Mouse (Mus musculus) lung, embryonic 16.5 days (tissue): ENCODE measurements around the gene Dab2ip. TPM values are rescaled to one million over a fixed set of nuclear protein-coding genes. Genes with fewer than 3 reads are reported as not detected.

Experiments
- ATAC-seq: fragments of 200-750 bp; cut with Nextera tagmentation; 2 replicates; pipeline ENCODE4 v1.8.0; 2017; ENCODE audit warnings: low read depth, mild to moderate bottlenecking, moderate library complexity
- H3K27ac ChIP-seq: fragments of 300-500 bp; sonication (generic); 2 replicates; pipeline ENCODE4 v1.5.1; 2014; ENCODE audit warnings: mild to moderate bottlenecking, control low read depth, low read length
- H3K27me3 ChIP-seq: fragments of 300-500 bp; sonication (generic); 2 replicates; pipeline ENCODE4 v1.6.1; 2014; ENCODE audit warnings: low read depth, low read length, mixed read lengths; ENCODE audit not compliant: control insufficient read depth, insufficient read depth
- H3K36me3 ChIP-seq: fragments of 300-500 bp; sonication (generic); 2 replicates; pipeline ENCODE4 v1.6.1; 2014; ENCODE audit warnings: low read length; ENCODE audit not compliant: control insufficient read depth, insufficient read depth
- H3K4me1 ChIP-seq: fragments of 300-500 bp; sonication (generic); replicated peaks from 2 replicates; pipeline ENCODE4 v1.6.1; 2014; ENCODE audit warnings: low read length, mixed read lengths; ENCODE audit not compliant: control insufficient read depth, insufficient read depth
- H3K4me2 ChIP-seq: fragments of 300-500 bp; sonication (generic); 2 replicates; pipeline ENCODE4 v1.6.1; 2014; ENCODE audit warnings: low read depth, low read length, control low read depth
- H3K4me3 ChIP-seq: fragments of 300-500 bp; sonication (generic); 2 replicates; pipeline ENCODE4 v1.5.1; 2014; ENCODE audit warnings: mild to moderate bottlenecking, low read length, control low read depth
- H3K9ac ChIP-seq: fragments of 300-500 bp; sonication (generic); 2 replicates; pipeline ENCODE4 v1.6.1; 2014; ENCODE audit warnings: low read length, control low read depth
- H3K9me3 ChIP-seq: fragments of 300-500 bp; sonication (generic); 2 replicates; pipeline ENCODE4 v1.6.1; 2016; ENCODE audit warnings: low read length; ENCODE audit not compliant: control insufficient read depth
- WGBS: fragments of 180-500 bp; shearing (Covaris S2); extraction: QIAGEN DNeasy Blood & Tissue Kit; methylation state at CpG from one replicate; pipeline ENCODE4 v1.1.7; 2014; 5-methylcytosine and 5-hydroxymethylcytosine counted together
- polyA plus RNA-seq: library from polyadenylated mRNA; unstranded; fragments of >200 nt; fragmentation: Nextera tagmentation; extraction: Ambion mirVana; gene quantifications from 2 replicates; pipeline ENCODE4 v1.2.1, GENCODE M21; 2015

The Dab2ip gene
- polyA plus RNA-seq, 1 experiment from 2014 or later: 34.2 TPM

- no peak overlapping the region for H3K4me3 ChIP-seq
- 2% methylated on average over 6 of the region's 6 CpGs for WGBS
- H3K27me3 ChIP-seq: no peaks in the 10 kb centered on the region
- H3K4me1 ChIP-seq: peaks cover 84% of the 10 kb centered on the region
- H3K27ac ChIP-seq: peak overlapping the region; percentile 85
- no peak overlapping the region for H3K9ac ChIP-seq
- no peak overlapping the region; the same call in 1 of the 2 replicates for H3K4me2 ChIP-seq
- no peaks in the 10 kb centered on the region for H3K9me3 ChIP-seq
- H3K36me3 ChIP-seq: no peaks in the 10 kb centered on the region
- peak; percentile 63 for ATAC-seq
These were observed 122.8 kb downstream of the Dab2ip start for GRCm38 (mm10) chr2:35680833-35681232.

GRCm38 (mm10) chr2:35684005-35684404 is 125.9 kb downstream of the Dab2ip start:
- Histone ChIP-seq H3K27me3 (no peaks in the 10 kb centered on the region), H3K9me3 (no peaks in the 10 kb centered on the region), H3K4me3 (no peak overlapping the region), H3K9ac (no peak overlapping the region), H3K27ac (peak overlapping the region; percentile 2; the same call in 1 of the 2 replicates), H3K4me2 (no peak overlapping the region), H3K4me1 (peaks cover 76% of the 10 kb centered on the region), H3K36me3 (no peaks in the 10 kb centered on the region)
- ATAC-seq: peak; percentile 37
- 14% methylated on average over 3 of the region's 3 CpGs for WGBS

GRCm38 (mm10) chr2:35684735-35685312 is 126.8 kb downstream of the Dab2ip start:
- Histone ChIP-seq H3K27ac (no peak overlapping the region), H3K27me3 (no peaks in the 10 kb centered on the region), H3K4me1 (peaks cover 76% of the 10 kb centered on the region), H3K4me3 (no peak overlapping the region), H3K9ac (no peak overlapping the region), H3K9me3 (no peaks in the 10 kb centered on the region), H3K4me2 (no peak overlapping the region), H3K36me3 (no peaks in the 10 kb centered on the region)
- ATAC-seq: no peak
- 61% methylated on average over 9 of the region's 9 CpGs for WGBS

GRCm38 (mm10) chr2:35686104-35686503 is 128.0 kb downstream of the Dab2ip start:
- H3K9ac ChIP-seq: no peak overlapping the region
- no peaks in the 10 kb centered on the region for H3K9me3 ChIP-seq
- peaks cover 76% of the 10 kb centered on the region for H3K4me1 ChIP-seq
- no peak overlapping the region for H3K4me2 ChIP-seq
- no peaks in the 10 kb centered on the region for H3K36me3 ChIP-seq
- no peaks in the 10 kb centered on the region for H3K27me3 ChIP-seq
- WGBS: 68% methylated on average over 7 of the region's 7 CpGs
- no peak overlapping the region for H3K27ac ChIP-seq
- H3K4me3 ChIP-seq: no peak overlapping the region
- no peak for ATAC-seq

- WGBS: 67% methylated on average over 5 of the region's 5 CpGs
- no peak overlapping the region for H3K9ac ChIP-seq
- H3K4me1 ChIP-seq: peaks cover 77% of the 10 kb centered on the region
- H3K9me3 ChIP-seq: no peaks in the 10 kb centered on the region
- no peaks in the 10 kb centered on the region for H3K36me3 ChIP-seq
- H3K4me2 ChIP-seq: no peak overlapping the region
- H3K27ac ChIP-seq: no peak overlapping the region
- ATAC-seq: no peak
- no peak overlapping the region for H3K4me3 ChIP-seq
- H3K27me3 ChIP-seq: no peaks in the 10 kb centered on the region
These were observed 129.5 kb downstream of the Dab2ip start for GRCm38 (mm10) chr2:35687557-35688070.

GRCm38 (mm10) chr2:35688121-35688520 is 130.1 kb downstream of the Dab2ip start:
- no peaks in the 10 kb centered on the region for H3K27me3 ChIP-seq
- peaks cover 79% of the 10 kb centered on the region for H3K4me1 ChIP-seq
- H3K9ac ChIP-seq: no peak overlapping the region
- H3K27ac ChIP-seq: no peak overlapping the region
- 54% methylated on average over 4 of the region's 4 CpGs for WGBS
- no peaks in the 10 kb centered on the region for H3K9me3 ChIP-seq
- H3K4me3 ChIP-seq: no peak overlapping the region
- no peaks in the 10 kb centered on the region for H3K36me3 ChIP-seq
- no peak for ATAC-seq
- H3K4me2 ChIP-seq: no peak overlapping the region

- Histone ChIP-seq H3K9ac (no peak overlapping the region), H3K9me3 (no peaks in the 10 kb centered on the region), H3K4me1 (peaks cover 79% of the 10 kb centered on the region), H3K27me3 (no peaks in the 10 kb centered on the region), H3K27ac (no peak overlapping the region), H3K4me2 (no peak overlapping the region), H3K36me3 (no peaks in the 10 kb centered on the region), H3K4me3 (no peak overlapping the region)
- 76% methylated on average over 5 of the region's 5 CpGs for WGBS
- no peak for ATAC-seq
These were observed 130.5 kb downstream of the Dab2ip start for GRCm38 (mm10) chr2:35688581-35688980.

GRCm38 (mm10) chr2:35689881-35690280 is 131.8 kb downstream of the Dab2ip start:
- Histone ChIP-seq H3K36me3 (no peaks in the 10 kb centered on the region), H3K4me1 (peaks cover 80% of the 10 kb centered on the region), H3K9ac (no peak overlapping the region), H3K9me3 (no peaks in the 10 kb centered on the region), H3K4me2 (no peak overlapping the region), H3K27me3 (no peaks in the 10 kb centered on the region), H3K4me3 (no peak overlapping the region), H3K27ac (peak overlapping the region; percentile 94)
- WGBS: 56% methylated on average over 2 of the region's 2 CpGs
- no peak for ATAC-seq

GRCm38 (mm10) chr2:35691257-35692049 is 133.4 kb downstream of the Dab2ip start:
- Histone ChIP-seq H3K27me3 (no peaks in the 10 kb centered on the region), H3K9me3 (no peaks in the 10 kb centered on the region), H3K4me2 (peak overlapping the region; percentile 57), H3K36me3 (no peaks in the 10 kb centered on the region), H3K9ac (peak overlapping the region; percentile 56), H3K27ac (peak overlapping the region; percentile 94), H3K4me1 (peaks cover 89% of the 10 kb centered on the region), H3K4me3 (peak overlapping the region; percentile 33)
- ATAC-seq: peak; percentile 91
- 5% methylated on average over 7 of the region's 7 CpGs for WGBS
